Mouse (Mus musculus): ENCODE data around the gene Gm11168. TPM values are rescaled to one million over a fixed set of nuclear protein-coding genes. Genes with fewer than 3 reads are reported as not detected.
"Not testable (repeated sequence)": the region's sequence is repeated elsewhere in the genome, so short reads cannot be mapped to it uniquely, and the experiment has no call there.

Gene Gm11168
- polyA plus RNA-seq, 1 experiment from 2014 or later, result not detected

GRCm38 (mm10) chr9:3012733-3013279 lies 9.7 kb downstream of the Gm11168 start, which contains the start of gene Gm10721:
Gm10721 (plus strand) TSS chr9:3013140.
- H3K4me2 ChIP-seq (ENCODE audit: low read depth, low read length); H3K27ac ChIP-seq (ENCODE audit: low read length); H3K9ac ChIP-seq (ENCODE audit: low read length); H3K36me3 ChIP-seq (ENCODE audit: control insufficient read depth, insufficient read depth, low read length); H3K4me1 ChIP-seq (replicated peaks; ENCODE audit: control insufficient read depth, insufficient read depth, low read length); H3K9me3 ChIP-seq (ENCODE audit: control insufficient read depth, low read length); H3K27me3 ChIP-seq (ENCODE audit: control insufficient read depth, insufficient read depth, low read depth, low read length); H3K4me3 ChIP-seq (ENCODE audit: low read length): not testable (repeated sequence)
- no CpG with 5 or more reads among the region's 11 CpGs for WGBS
- ATAC-seq (ENCODE audit: low read depth), result peak; percentile 51

- not testable (repeated sequence) for H3K9me3 ChIP-seq (ENCODE audit: control insufficient read depth, low read length); H3K9ac ChIP-seq (ENCODE audit: low read length); H3K4me3 ChIP-seq (ENCODE audit: low read length); H3K27ac ChIP-seq (ENCODE audit: low read length); H3K4me1 ChIP-seq (replicated peaks; ENCODE audit: control insufficient read depth, insufficient read depth, low read length); H3K36me3 ChIP-seq (ENCODE audit: control insufficient read depth, insufficient read depth, low read length); H3K4me2 ChIP-seq (ENCODE audit: low read depth, low read length); H3K27me3 ChIP-seq (ENCODE audit: control insufficient read depth, insufficient read depth, low read depth, low read length); ATAC-seq (ENCODE audit: low read depth)
- 66% methylated on average over 4 of the region's 9 CpGs for WGBS
Observed at GRCm38 (mm10) chr9:3015354-3015753, 12.2 kb downstream of the Gm11168 start, which contains the start of gene Gm10720. Gm10720 (plus strand) TSS chr9:3015654.

GRCm38 (mm10) chr9:3015896-3016295 lies 12.8 kb downstream of the Gm11168 start:
- not testable (repeated sequence) for H3K4me3 ChIP-seq (ENCODE audit: low read length); H3K9ac ChIP-seq (ENCODE audit: low read length); H3K4me2 ChIP-seq (ENCODE audit: low read depth, low read length); H3K9me3 ChIP-seq (ENCODE audit: control insufficient read depth, low read length); ATAC-seq (ENCODE audit: low read depth); H3K27ac ChIP-seq (ENCODE audit: low read length); H3K4me1 ChIP-seq (replicated peaks; ENCODE audit: control insufficient read depth, insufficient read depth, low read length); H3K36me3 ChIP-seq (ENCODE audit: control insufficient read depth, insufficient read depth, low read length); H3K27me3 ChIP-seq (ENCODE audit: control insufficient read depth, insufficient read depth, low read depth, low read length)
- 71% methylated on average over 4 of the region's 6 CpGs for WGBS

- not testable (repeated sequence) for H3K27ac ChIP-seq (ENCODE audit: low read length); H3K4me3 ChIP-seq (ENCODE audit: low read length); H3K36me3 ChIP-seq (ENCODE audit: control insufficient read depth, insufficient read depth, low read length); H3K9ac ChIP-seq (ENCODE audit: low read length); H3K27me3 ChIP-seq (ENCODE audit: control insufficient read depth, insufficient read depth, low read depth, low read length); ATAC-seq (ENCODE audit: low read depth); H3K4me1 ChIP-seq (replicated peaks; ENCODE audit: control insufficient read depth, insufficient read depth, low read length); H3K9me3 ChIP-seq (ENCODE audit: control insufficient read depth, low read length); H3K4me2 ChIP-seq (ENCODE audit: low read depth, low read length)
- WGBS, result no CpG with 5 or more reads among the region's 9 CpGs
Observed at GRCm38 (mm10) chr9:3017108-3017507, 14.0 kb downstream of the Gm11168 start, which contains the start of gene Gm10719. Gm10719 (plus strand) TSS chr9:3017408.

GRCm38 (mm10) chr9:3018944-3019343 lies 15.8 kb downstream of the Gm11168 start:
- H3K36me3 ChIP-seq (ENCODE audit: control insufficient read depth, insufficient read depth, low read length); H3K9me3 ChIP-seq (ENCODE audit: control insufficient read depth, low read length); H3K27me3 ChIP-seq (ENCODE audit: control insufficient read depth, insufficient read depth, low read depth, low read length); H3K27ac ChIP-seq (ENCODE audit: low read length); H3K4me1 ChIP-seq (replicated peaks; ENCODE audit: control insufficient read depth, insufficient read depth, low read length); H3K9ac ChIP-seq (ENCODE audit: low read length); H3K4me3 ChIP-seq (ENCODE audit: low read length); ATAC-seq (ENCODE audit: low read depth); H3K4me2 ChIP-seq (ENCODE audit: low read depth, low read length): not testable (repeated sequence)
- 66% methylated on average over 9 of the region's 9 CpGs for WGBS

- not testable (repeated sequence) for H3K4me3 ChIP-seq (ENCODE audit: low read length); H3K4me1 ChIP-seq (replicated peaks; ENCODE audit: control insufficient read depth, insufficient read depth, low read length); H3K27ac ChIP-seq (ENCODE audit: low read length); H3K4me2 ChIP-seq (ENCODE audit: low read depth, low read length); H3K27me3 ChIP-seq (ENCODE audit: control insufficient read depth, insufficient read depth, low read depth, low read length); H3K9me3 ChIP-seq (ENCODE audit: control insufficient read depth, low read length); H3K36me3 ChIP-seq (ENCODE audit: control insufficient read depth, insufficient read depth, low read length); H3K9ac ChIP-seq (ENCODE audit: low read length)
- WGBS, result 81% methylated on average over 11 of the region's 19 CpGs
- ATAC-seq (ENCODE audit: low read depth), result peak; percentile 63
Observed at GRCm38 (mm10) chr9:3019835-3020727, 16.9 kb downstream of the Gm11168 start.

- not testable (repeated sequence) for H3K4me3 ChIP-seq (ENCODE audit: low read length); H3K27me3 ChIP-seq (ENCODE audit: control insufficient read depth, insufficient read depth, low read depth, low read length); H3K9ac ChIP-seq (ENCODE audit: low read length); ATAC-seq (ENCODE audit: low read depth); H3K27ac ChIP-seq (ENCODE audit: low read length); H3K36me3 ChIP-seq (ENCODE audit: control insufficient read depth, insufficient read depth, low read length); H3K9me3 ChIP-seq (ENCODE audit: control insufficient read depth, low read length); H3K4me1 ChIP-seq (replicated peaks; ENCODE audit: control insufficient read depth, insufficient read depth, low read length); H3K4me2 ChIP-seq (ENCODE audit: low read depth, low read length)
- WGBS, result 69% methylated on average over 9 of the region's 13 CpGs
Observed at GRCm38 (mm10) chr9:3022316-3023008, 19.3 kb downstream of the Gm11168 start.

GRCm38 (mm10) chr9:3023312-3023984 lies 20.3 kb downstream of the Gm11168 start, which contains the start of gene Gm10718:
Gm10718 (plus strand) TSS chr9:3023547.
- not testable (repeated sequence) for H3K9ac ChIP-seq (ENCODE audit: low read length); H3K4me3 ChIP-seq (ENCODE audit: low read length); H3K27ac ChIP-seq (ENCODE audit: low read length); H3K4me2 ChIP-seq (ENCODE audit: low read depth, low read length); H3K27me3 ChIP-seq (ENCODE audit: control insufficient read depth, insufficient read depth, low read depth, low read length); H3K9me3 ChIP-seq (ENCODE audit: control insufficient read depth, low read length); H3K4me1 ChIP-seq (replicated peaks; ENCODE audit: control insufficient read depth, insufficient read depth, low read length); H3K36me3 ChIP-seq (ENCODE audit: control insufficient read depth, insufficient read depth, low read length); ATAC-seq (ENCODE audit: low read depth)
- 72% methylated on average over 9 of the region's 13 CpGs for WGBS
